Mouse (Mus musculus) heart, embryonic 14.5 days (tissue): Measurements from ENCODE around the gene Fermt1. TPM values are rescaled to one million over a fixed set of nuclear protein-coding genes. Genes with fewer than 3 reads are reported as not detected.

Source experiments
- ATAC-seq: fragments of 200-750 bp; cut with Nextera tagmentation; 2 replicates; pipeline ENCODE4 v1.8.0; 2017; ENCODE audit warnings: low read depth, moderate TSS enrichment; ENCODE audit not compliant: insufficient number of reproducible peaks, insufficient read depth, low FRiP score
- H3K27ac ChIP-seq, 2 experiments: fragments of 200-500 bp in 1 of 2; fragments of 300-500 bp in 1 of 2; sonication (generic) in 1 of 2; replicated peaks in 1 of 2; 2 replicates each; pipeline ENCODE4 v1.5.1; 2012 to 2014; ENCODE audit warnings: low read depth in 2 of 2, low read length in 2 of 2, control low read depth in 1 of 2, mild to moderate bottlenecking in 1 of 2, mixed read lengths in 1 of 2; ENCODE audit not compliant: control insufficient read depth in 1 of 2, insufficient read depth in 1 of 2
- H3K27me3 ChIP-seq: fragments of 300-500 bp; sonication (generic); 2 replicates; pipeline ENCODE4 v1.6.1; 2014; ENCODE audit warnings: mild to moderate bottlenecking, low read length, control low read depth; ENCODE audit not compliant: control insufficient read depth, insufficient read depth
- H3K36me3 ChIP-seq: fragments of 300-500 bp; sonication (generic); 2 replicates; pipeline ENCODE4 v1.6.1; 2014; ENCODE audit warnings: mild to moderate bottlenecking, control low read depth, low read length, mixed read lengths; ENCODE audit not compliant: control insufficient read depth, insufficient read depth
- H3K4me1 ChIP-seq, 2 experiments: fragments of 200-500 bp in 1 of 2; fragments of 300-500 bp in 1 of 2; sonication (generic) in 1 of 2; 2 replicates each; pipeline ENCODE4 v1.6.1; 2012 to 2014; ENCODE audit warnings: low read length in 2 of 2, control low read depth in 1 of 2, mixed read lengths in 1 of 2; ENCODE audit not compliant: control insufficient read depth in 2 of 2, insufficient read depth in 2 of 2
- H3K4me2 ChIP-seq: fragments of 300-500 bp; sonication (generic); 2 replicates; pipeline ENCODE4 v1.6.1; 2014; ENCODE audit warnings: mild to moderate bottlenecking, low read length
- H3K4me3 ChIP-seq, 2 experiments: fragments of 200-500 bp in 1 of 2; fragments of 300-500 bp in 1 of 2; sonication (generic) in 1 of 2; 2 replicates each; pipeline ENCODE4 v1.5.1; 2012 to 2014; ENCODE audit warnings: low read length in 2 of 2, mild to moderate bottlenecking in 2 of 2, control low read depth in 1 of 2, low read depth in 1 of 2, moderate library complexity in 1 of 2; ENCODE audit not compliant: control insufficient read depth in 1 of 2, insufficient read depth in 1 of 2
- H3K9ac ChIP-seq: fragments of 300-500 bp; sonication (generic); 2 replicates; pipeline ENCODE4 v1.6.1; 2014; ENCODE audit warnings: mild to moderate bottlenecking, low read length
- H3K9me3 ChIP-seq: fragments of 300-500 bp; sonication (generic); 2 replicates; pipeline ENCODE4 v1.6.1; 2016; ENCODE audit warnings: low read length, control low read depth; ENCODE audit not compliant: control insufficient read depth
- whole genome bisulfite sequencing: fragments of 180-500 bp; shearing (Covaris S2); extraction: QIAGEN DNeasy Blood & Tissue Kit; methylation state at CpG from one replicate; pipeline ENCODE4 v1.1.7; 2014; 5-methylcytosine and 5-hydroxymethylcytosine counted together
- polyA plus RNA-seq: library from polyadenylated mRNA; unstranded; fragments of >200 nt; fragmentation: Nextera tagmentation; extraction: Ambion mirVana; gene quantifications from 2 replicates; pipeline ENCODE4 v1.2.1, GENCODE M21; 2014

Gene Fermt1
- polyA plus RNA-seq, 1 experiment from 2014 or later = not detected

DNA sequence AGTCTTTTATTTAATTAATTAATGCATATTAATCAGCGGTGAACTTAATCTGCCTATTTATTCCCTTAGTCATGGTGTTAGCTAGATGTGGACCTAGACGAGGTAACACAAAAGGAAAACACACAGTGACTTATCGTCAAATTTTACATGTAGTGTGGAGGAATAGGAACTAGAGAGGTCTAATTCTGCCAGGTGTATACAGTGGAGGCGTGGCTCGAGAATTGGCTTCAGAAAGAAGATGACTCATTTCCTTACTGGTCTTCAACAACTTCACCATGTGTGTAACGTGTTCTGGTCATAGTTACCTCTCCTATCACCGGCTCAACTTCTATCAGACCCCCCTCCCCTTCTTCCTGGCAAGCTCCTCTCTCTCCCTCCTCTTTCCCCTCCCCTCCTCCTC lies 2.5 kb upstream of the Fermt1 start:
- 60% methylated on average over 7 of the region's 7 CpGs for WGBS
- Histone ChIP-seq H3K4me2 (no peak overlapping the region), H3K4me3 (no peak overlapping the region), H3K9me3 (no peaks in the 10 kb centered on the region), H3K27ac (no peak overlapping the region), H3K27me3 (peaks cover 47% of the 10 kb centered on the region), H3K4me1 (peaks cover 6 to 14% of the 10 kb centered on the region in 2 experiments; a peak in 3 of 4 replicates), H3K9ac (no peak overlapping the region), H3K36me3 (no peaks in the 10 kb centered on the region)
- ATAC-seq = no peak

DNA sequence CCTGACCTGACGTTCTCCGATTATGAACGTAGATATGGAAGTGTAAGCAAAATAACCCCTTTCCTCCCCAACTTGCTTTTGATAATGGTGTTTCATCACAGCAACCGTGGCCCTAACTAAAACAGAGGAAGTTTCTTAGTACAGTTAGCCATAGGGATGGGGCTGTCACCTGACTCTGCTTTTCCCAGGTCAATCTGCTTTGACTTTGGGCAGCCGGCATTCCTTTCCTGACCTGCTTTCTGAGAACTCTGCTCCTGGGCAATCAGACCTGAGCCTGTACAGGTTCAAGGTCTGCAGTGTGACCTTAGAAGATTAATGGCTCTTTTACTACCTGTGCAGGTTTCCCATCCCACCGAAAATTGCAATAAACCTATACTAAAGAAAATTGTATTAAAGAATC lies 1.3 kb upstream of the Fermt1 start:
- Histone ChIP-seq H3K9me3 (no peaks in the 10 kb centered on the region), H3K4me2 (no peak overlapping the region), H3K27me3 (peaks cover 52% of the 10 kb centered on the region), H3K4me1 (peaks cover 6 to 14% of the 10 kb centered on the region in 2 experiments; a peak in 3 of 4 replicates), H3K27ac (no peak overlapping the region), H3K9ac (no peak overlapping the region), H3K36me3 (no peaks in the 10 kb centered on the region), H3K4me3 (no peak overlapping the region)
- WGBS = 67% methylated on average over 6 of the region's 6 CpGs
- ATAC-seq = no peak

DNA sequence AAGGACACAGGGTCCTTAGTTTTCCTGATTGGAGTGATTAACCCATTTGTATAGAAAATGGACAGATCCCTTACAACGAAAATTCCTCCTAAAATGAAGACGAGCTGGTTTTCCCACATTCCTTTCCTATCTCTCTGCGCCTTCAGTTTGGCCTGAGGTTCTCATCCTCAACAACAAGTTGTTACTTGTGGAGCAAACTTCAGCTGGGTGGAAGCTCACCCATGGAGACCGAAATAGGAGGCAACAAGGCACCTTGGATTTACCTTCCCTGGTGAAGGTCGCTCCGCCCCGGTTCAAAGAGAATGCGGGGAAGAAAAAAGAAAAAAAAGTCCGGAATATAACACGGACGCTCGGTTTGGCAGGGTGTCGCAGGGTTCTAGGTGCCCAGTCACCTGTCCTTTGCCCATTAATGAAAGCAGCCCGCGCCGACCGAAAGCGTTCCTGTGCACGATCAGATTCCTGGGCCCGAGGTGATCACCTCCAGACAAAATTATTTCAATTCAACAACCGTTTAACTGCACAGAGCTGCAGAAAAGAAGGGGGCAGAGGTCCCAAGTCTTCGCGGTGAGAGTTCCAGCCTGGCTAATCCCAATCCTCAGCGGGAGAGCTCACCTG lies 888 bp downstream of the Fermt1 start:
- Histone ChIP-seq H3K9ac (peak overlapping the region; percentile 52; the same call in 1 of the 2 replicates), H3K27me3 (peaks cover 56% of the 10 kb centered on the region), H3K4me1 (peaks cover 6 to 14% of the 10 kb centered on the region in 2 experiments; a peak in 3 of 4 replicates), H3K4me3 (peak overlapping the region; percentile 39 to 43), H3K27ac (no peak overlapping the region), H3K9me3 (no peaks in the 10 kb centered on the region), H3K36me3 (no peaks in the 10 kb centered on the region), H3K4me2 (peak overlapping the region; percentile 80)
- no peak for ATAC-seq
- WGBS = 6% methylated on average over 24 of the region's 24 CpGs

DNA sequence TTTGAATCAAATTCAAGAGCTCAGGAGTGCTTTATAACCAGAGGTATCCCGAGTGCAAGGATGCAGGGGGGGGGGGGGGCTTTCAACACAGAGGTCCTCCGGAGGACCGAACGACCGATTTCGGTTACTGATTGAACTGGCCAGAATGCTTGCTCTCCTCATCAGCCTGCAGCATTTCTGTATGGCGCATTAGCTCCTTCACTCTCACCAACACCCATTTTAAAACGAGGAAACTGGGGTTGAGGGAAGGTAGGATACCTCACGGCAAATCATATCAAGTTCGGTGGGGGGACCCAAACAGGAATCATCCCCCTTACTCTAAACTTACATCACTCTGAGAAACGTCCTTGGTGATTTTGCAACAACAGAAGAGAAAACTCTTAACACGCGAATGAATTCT lies 1.7 kb downstream of the Fermt1 start:
- Histone ChIP-seq H3K9ac (no peak overlapping the region), H3K4me3 (no peak overlapping the region), H3K4me2 (no peak overlapping the region), H3K36me3 (no peaks in the 10 kb centered on the region), H3K9me3 (no peaks in the 10 kb centered on the region), H3K27me3 (peaks cover 56% of the 10 kb centered on the region), H3K4me1 (peaks cover 6 to 14% of the 10 kb centered on the region in 2 experiments; a peak in 3 of 4 replicates), H3K27ac (no peak overlapping the region)
- no peak for ATAC-seq
- WGBS = 39% methylated on average over 13 of the region's 13 CpGs

DNA sequence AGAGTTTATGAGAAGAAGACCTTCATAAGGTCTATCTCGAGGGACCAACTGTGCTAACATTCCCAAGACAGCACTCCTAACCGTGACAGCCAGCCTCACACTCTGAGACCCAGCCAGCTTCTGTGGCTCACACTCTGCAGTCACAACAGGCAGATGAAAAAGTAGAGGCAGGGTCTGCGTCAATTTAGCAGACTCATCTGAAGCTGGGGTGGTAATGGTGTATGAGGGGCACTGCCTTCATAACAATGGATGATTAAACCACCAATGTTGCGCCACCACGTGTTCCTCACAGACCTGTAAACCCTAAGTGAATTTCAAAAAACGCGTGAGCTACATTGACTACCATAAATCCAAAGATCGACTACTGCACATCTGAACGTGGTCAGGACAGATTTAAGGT lies 2.1 kb downstream of the Fermt1 start:
- Histone ChIP-seq H3K27ac (no peak overlapping the region), H3K4me2 (no peak overlapping the region), H3K9ac (no peak overlapping the region), H3K9me3 (no peaks in the 10 kb centered on the region), H3K4me1 (peaks cover 6 to 14% of the 10 kb centered on the region in 2 experiments; a peak in 3 of 4 replicates), H3K4me3 (no peak overlapping the region), H3K36me3 (no peaks in the 10 kb centered on the region), H3K27me3 (peaks cover 56% of the 10 kb centered on the region)
- ATAC-seq = no peak
- WGBS = 44% methylated on average over 9 of the region's 9 CpGs

DNA sequence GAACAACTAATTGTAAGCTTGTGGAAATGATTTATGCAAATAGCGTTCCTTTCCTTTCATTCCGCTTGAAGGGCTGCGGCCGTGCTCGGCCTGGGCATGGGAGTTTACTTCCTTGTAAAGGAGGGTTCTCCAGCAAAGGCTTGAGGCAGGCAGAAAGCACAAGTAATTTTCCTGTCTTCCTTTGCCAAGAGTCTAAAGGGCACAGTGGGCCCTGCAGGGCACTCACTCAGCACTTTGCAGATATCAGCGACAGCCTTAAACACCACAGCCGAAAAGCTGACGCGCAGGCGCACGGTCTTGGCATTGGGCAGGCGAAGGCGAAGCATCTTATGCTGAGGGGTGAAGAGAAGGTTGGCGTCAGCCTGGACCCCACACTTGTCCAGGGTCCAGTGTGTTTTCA lies 6.7 kb downstream of the Fermt1 start:
- H3K27me3 ChIP-seq = peaks cover 17% of the 10 kb centered on the region
- no peak overlapping the region for H3K27ac ChIP-seq
- H3K36me3 ChIP-seq = no peaks in the 10 kb centered on the region
- H3K4me1 ChIP-seq = no peaks in the 10 kb centered on the region
- ATAC-seq = no peak
- H3K9ac ChIP-seq = no peak overlapping the region
- WGBS = 77% methylated on average over 14 of the region's 14 CpGs
- no peaks in the 10 kb centered on the region for H3K9me3 ChIP-seq
- H3K4me2 ChIP-seq = no peak overlapping the region
- no peak overlapping the region for H3K4me3 ChIP-seq

DNA sequence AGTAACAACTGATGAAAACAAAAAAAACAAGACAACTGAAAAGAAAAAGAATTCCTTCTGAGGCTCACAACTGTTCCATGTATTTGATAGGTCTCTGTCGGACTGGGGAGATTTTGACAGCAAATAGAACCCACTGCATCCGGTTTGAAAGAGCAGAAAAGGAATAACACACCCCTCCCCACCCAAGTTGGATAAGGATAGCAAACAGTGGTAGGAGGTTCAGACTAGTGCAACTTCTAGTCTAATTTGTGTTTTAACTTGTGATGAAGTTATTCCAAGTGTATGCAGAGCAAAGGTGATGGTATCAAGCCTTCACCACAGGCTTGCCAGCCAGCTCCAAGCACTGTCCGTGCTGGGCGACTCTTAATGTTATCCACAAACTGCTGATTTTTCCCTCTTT lies 9.5 kb downstream of the Fermt1 start:
- Histone ChIP-seq H3K4me2 (no peak overlapping the region), H3K4me1 (no peaks in the 10 kb centered on the region), H3K9ac (no peak overlapping the region), H3K4me3 (no peak overlapping the region), H3K9me3 (no peaks in the 10 kb centered on the region), H3K27ac (no peak overlapping the region), H3K27me3 (no peaks in the 10 kb centered on the region), H3K36me3 (no peaks in the 10 kb centered on the region)
- no peak for ATAC-seq
- WGBS = 67% methylated on average over 4 of the region's 4 CpGs

DNA sequence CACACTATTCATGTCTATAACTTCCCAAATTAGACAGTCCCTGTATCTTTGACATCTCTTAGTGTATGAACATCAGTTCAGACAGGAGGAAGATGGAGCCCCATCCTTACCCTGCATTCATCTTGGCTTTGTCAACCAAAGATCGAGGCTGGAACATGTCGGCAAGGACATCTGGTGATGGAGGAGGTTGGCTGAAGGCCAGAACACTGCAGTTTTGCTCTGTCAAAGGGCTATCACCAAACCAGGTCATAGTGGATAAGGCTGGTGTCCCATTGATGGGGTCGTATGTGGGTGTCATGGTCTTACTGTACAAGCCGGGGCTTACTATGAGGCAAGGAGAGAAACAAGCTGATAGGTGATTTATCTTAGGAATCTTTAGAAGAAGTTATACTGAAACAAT lies 11.0 kb downstream of the Fermt1 start:
- Histone ChIP-seq H3K4me2 (no peak overlapping the region), H3K4me3 (no peak overlapping the region), H3K9ac (no peak overlapping the region), H3K36me3 (no peaks in the 10 kb centered on the region), H3K27me3 (no peaks in the 10 kb centered on the region), H3K9me3 (no peaks in the 10 kb centered on the region), H3K27ac (no peak overlapping the region), H3K4me1 (no peaks in the 10 kb centered on the region)
- no peak for ATAC-seq
- WGBS = 79% methylated on average over 4 of the region's 4 CpGs
